Mouse (Mus musculus) stomach, postnatal 0 days (tissue): ENCODE measurements at regions not wholly inside any gene's neighbourhood (a gene's known extent, or its start where the extent isn't known, plus 50 kb on each side); places are given as distances from the start of the nearest gene placed in this dataset.

ENCODE experiments used
- CTCF ChIP-seq: IDR thresholded peaks from 2 replicates; pipeline ENCODE4 v1.5.1; 2016; ENCODE audit warnings: antibody characterized with exemption, low read depth, mild to moderate bottlenecking, moderate library complexity
- EP300 ChIP-seq: optimal IDR thresholded peaks from 2 replicates; pipeline ENCODE3; 2016; ENCODE audit warnings: antibody characterized with exemption

DNA sequence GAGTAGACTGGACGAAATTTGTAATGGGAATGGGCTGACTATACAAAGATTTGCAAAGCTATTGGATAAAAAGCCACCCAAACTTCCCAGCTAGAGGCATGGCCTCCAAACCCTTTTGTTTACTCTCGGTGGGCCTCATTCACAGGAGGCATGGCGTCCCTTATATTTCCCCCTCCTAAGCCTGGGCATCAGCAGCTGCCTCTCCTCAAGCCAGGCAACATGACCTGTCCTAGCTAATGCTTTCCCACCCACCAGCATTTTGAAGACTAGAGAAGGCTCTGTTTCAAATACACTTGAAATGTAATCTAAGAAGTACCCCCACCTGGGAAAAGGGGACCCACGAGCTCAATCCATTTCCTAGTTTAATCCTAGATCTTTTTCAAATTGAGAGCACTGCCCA, 398.7 kb downstream of the Gsdmc2 start:
- TF ChIP-seq EP300 (no peak), CTCF (no peak)
